In the genomic region with DNA sequence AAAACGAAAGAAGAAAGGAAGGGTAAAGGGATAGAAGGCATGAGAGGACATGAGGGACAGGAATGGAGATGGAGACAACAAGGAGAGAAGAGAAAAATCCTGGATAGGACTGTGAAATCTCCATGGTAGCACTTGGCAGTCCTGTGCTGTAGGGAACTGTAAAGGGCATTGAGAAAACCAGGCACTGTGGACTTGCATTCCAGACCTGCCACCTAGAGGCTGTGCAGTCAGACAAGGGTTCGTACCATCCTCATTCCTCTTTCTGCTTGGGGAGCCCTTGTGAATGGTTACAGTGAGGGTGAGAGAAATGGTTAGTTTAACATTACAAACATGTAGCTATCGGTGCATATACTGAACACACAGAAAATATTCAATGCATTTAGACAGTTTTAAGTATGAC, we compare ENCODE assay signal across 27 mouse cellular contexts.
A peak's percentile ranks its signal among the peaks of the same experiment; 100 is the strongest.
DNase-seq lines count a peak whose midpoint lies in the region; ATAC-seq and TF ChIP-seq lines count a peak whose summit lies in the region.
"Had no signal": no experiment of that assay in that cellular context is flagged by ENCODE, and none has a peak within 500 bp of the region (broad histone marks: within the 10 kb centered on the region; RNA-seq: fewer than 3 reads in every experiment).

No protein-coding gene starts in this region.

- 50% methylated on average over 3 of the region's 3 CpGs for WGBS in forebrain, embryonic 16.5 days
- WGBS in forebrain, postnatal 0 days: 49% methylated on average over 3 of the region's 3 CpGs

- no peak overlapping the region for H3K4me3 ChIP-seq in forebrain, embryonic 16.5 days (replicated peaks; ENCODE audit: low read length)
- H3K4me3 ChIP-seq in forebrain, postnatal 0 days (ENCODE audit: low read depth, low read length): no peak overlapping the region
- H3K4me3 ChIP-seq: erythroblast, embryonic 14.5 days; hindbrain, embryonic 13.5 days; liver, embryonic 12.5 days; midbrain, embryonic 15.5 days had no signal

- H3K4me2 ChIP-seq in forebrain, embryonic 16.5 days (ENCODE audit: low read length): no peak overlapping the region
- H3K4me2 ChIP-seq in forebrain, postnatal 0 days (ENCODE audit: low read depth): no peak overlapping the region
- H3K4me2 ChIP-seq: heart, embryonic 11.5 days; hindbrain, embryonic 13.5 days; liver, embryonic 12.5 days; midbrain, embryonic 15.5 days had no signal

- no peak overlapping the region for H3K27ac ChIP-seq in forebrain, embryonic 16.5 days (ENCODE audit: low read length)
- H3K27ac ChIP-seq in forebrain, postnatal 0 days (ENCODE audit: low read depth, low read length): no peak overlapping the region
- H3K27ac ChIP-seq: hindbrain, embryonic 13.5 days; liver, embryonic 12.5 days; midbrain, embryonic 15.5 days had no signal

- H3K36me3 ChIP-seq in forebrain, embryonic 16.5 days (ENCODE audit: control insufficient read depth, insufficient read depth): no peaks in the 10 kb centered on the region
- no peaks in the 10 kb centered on the region for H3K36me3 ChIP-seq in forebrain, postnatal 0 days (ENCODE audit: insufficient read depth)
- H3K36me3 ChIP-seq: hindbrain, embryonic 13.5 days; liver, embryonic 12.5 days; midbrain, embryonic 15.5 days had no signal

- H3K9me3 ChIP-seq in forebrain, embryonic 16.5 days (ENCODE audit: control insufficient read depth, low read length): no peaks in the 10 kb centered on the region
- no peaks in the 10 kb centered on the region for H3K9me3 ChIP-seq in forebrain, postnatal 0 days (ENCODE audit: low read length)
- H3K9me3 ChIP-seq: hindbrain, embryonic 13.5 days; liver, embryonic 12.5 days; midbrain, embryonic 15.5 days had no signal

- no peaks in the 10 kb centered on the region for H3K27me3 ChIP-seq in forebrain, embryonic 16.5 days (replicated peaks; ENCODE audit: control insufficient read depth, insufficient read depth, low read length)
- no peaks in the 10 kb centered on the region for H3K27me3 ChIP-seq in forebrain, postnatal 0 days (ENCODE audit: insufficient read depth, low read length)
- H3K27me3 ChIP-seq: hindbrain, embryonic 13.5 days; liver, embryonic 12.5 days; midbrain, embryonic 15.5 days had no signal

- peak; percentile 15 for DNase-seq in embryo, embryonic 10 days (ENCODE audit: low spot score)
- DNase-seq in embryo, embryonic 11 days: no peak
- DNase-seq in forebrain, postnatal 0 days: no peak
- DNase-seq in ES-CJ7 (ENCODE audit: low read depth, low spot score): peak; percentile 5
- DNase-seq in brain, adult 2 months (ENCODE audit: low read depth, low spot score): peak; percentile 9
- DNase-seq in kidney, adult 18-20 months: no peak
- DNase-seq in right cerebral cortex, postnatal 25 days: no peak
- DNase-seq: adrenal gland, postnatal 10 days; cerebellum, adult 11-12 months; cerebellum, adult 9-11 months; gastrocnemius, postnatal 25 days; heart, adult 11 months; heart, postnatal 36 days; kidney, postnatal 14 days; liver, postnatal 0 days; lung, postnatal 36 days; right cerebral cortex, adult 18-20 months; right cerebral cortex, postnatal 4 days; thymus, adult 2 months; thymus, postnatal 36 days had no signal

- no peak; the same call in 1 of the 2 replicates for TF ChIP-seq CTCF in forebrain, postnatal 0 days (IDR thresholded peaks at IDR 0.05; ENCODE audit: low read depth)

- H3K9ac ChIP-seq in forebrain, embryonic 16.5 days (replicated peaks; ENCODE audit: low read depth, low read length): no peak overlapping the region
- no peak overlapping the region for H3K9ac ChIP-seq in forebrain, postnatal 0 days
- H3K9ac ChIP-seq: hindbrain, embryonic 13.5 days; liver, embryonic 12.5 days; liver, postnatal 0 days; midbrain, embryonic 15.5 days had no signal

- no peaks in the 10 kb centered on the region for H3K4me1 ChIP-seq in forebrain, embryonic 16.5 days (replicated peaks; ENCODE audit: control insufficient read depth, insufficient read depth, low read length)
- H3K4me1 ChIP-seq in forebrain, postnatal 0 days (ENCODE audit: insufficient read depth): no peaks in the 10 kb centered on the region
- H3K4me1 ChIP-seq: hindbrain, embryonic 13.5 days; liver, embryonic 12.5 days; midbrain, embryonic 15.5 days had no signal

- ATAC-seq in forebrain, embryonic 16.5 days: 0 out of 2 replicates have a peak, but pooled peaks have one; percentile 43
- ATAC-seq in forebrain, postnatal 0 days: no peak
- ATAC-seq: intestine, postnatal 0 days; liver, embryonic 12.5 days; liver, postnatal 0 days; midbrain, embryonic 15.5 days had no signal

Comparison
In these comparisons a context has a peak if more than half of its experiments do, and no peak if none do; other contexts are left out.
1. DNase-seq: peak in embryo, embryonic 10 days (single experiment), ES-CJ7 (single experiment) and brain, adult 2 months (single experiment); none in embryo, embryonic 11 days (single experiment), forebrain, postnatal 0 days (single experiment), kidney, adult 18-20 months (single experiment) and right cerebral cortex, postnatal 25 days (single experiment).